Mouse (Mus musculus) olfactory bulb, adult 2 months (tissue): ENCODE data around the gene Cacna2d2.

ENCODE experiments used
- CTCF ChIP-seq: fragments of 200-500 bp; IDR thresholded peaks from 2 replicates; pipeline ENCODE4 v1.5.1; 2012; ENCODE audit warnings: low read depth, mild to moderate bottlenecking, low read length, moderate library complexity; ENCODE audit not compliant: insufficient read depth
- POLR2A ChIP-seq: fragments of 200-500 bp; IDR thresholded peaks from 2 replicates; pipeline ENCODE4 v1.6.1; 2012; ENCODE audit warnings: mild to moderate bottlenecking, low read depth, low read length, moderate library complexity; ENCODE audit not compliant: insufficient read depth

- TF ChIP-seq CTCF (no peak), POLR2A (no peak)
Observed at GRCm38 (mm10) chr9:107556346-107556745, 156.9 kb downstream of the Cacna2d2 start.
